20 mouse cellular contexts compared by ENCODE assay signal in genomic region chr8:105617451-105618278, GRCm38 (mm10). TPM values are rescaled to one million over a fixed set of nuclear protein-coding genes. Genes with fewer than 3 reads are reported as not detected.
DNase-seq lines count a peak whose midpoint lies in the region; ATAC-seq and TF ChIP-seq lines count a peak whose summit lies in the region.
"Had no signal": no experiment of that assay in that cellular context is flagged by ENCODE, and none has a peak within 500 bp of the region (broad histone marks: within the 10 kb centered on the region; RNA-seq: fewer than 3 reads in every experiment).

No protein-coding gene starts in this region.

- ATAC-seq in monocyte, adult 5-6 weeks (replicated peaks; ENCODE audit: insufficient number of reproducible peaks, low FRiP score, low TSS enrichment, poor library complexity, severe bottlenecking): no peak
- ATAC-seq: midbrain, embryonic 15.5 days had no signal

- H3K4me1 ChIP-seq in MEL (ENCODE audit: control insufficient read depth in 1 of 2, insufficient read depth in 2 of 2, low read length in 2 of 2): no peaks in the 10 kb centered on the region
- peaks cover 27% of the 10 kb centered on the region for H3K4me1 ChIP-seq in hindbrain, embryonic 10.5 days (replicated peaks)

- no peak for TF ChIP-seq POLR2A in MEL (IDR thresholded peaks at IDR 0.05; ENCODE audit: control insufficient read depth in 1 of 2, insufficient read depth in 1 of 2, low read depth in 1 of 2, low read length in 2 of 2, poor library complexity in 1 of 2)

- H3K9me3 ChIP-seq in MEL (replicated peaks; ENCODE audit: insufficient read depth, low read length): no peaks in the 10 kb centered on the region
- no peaks in the 10 kb centered on the region for H3K9me3 ChIP-seq in hindbrain, embryonic 10.5 days
- H3K9me3 ChIP-seq: midbrain, embryonic 15.5 days had no signal

- no peak overlapping the region for H3K4me3 ChIP-seq in MEL (ENCODE audit: control insufficient read depth in 1 of 2, insufficient read depth in 1 of 2, low read depth in 2 of 2, low read length in 2 of 2)
- no peak overlapping the region for H3K4me3 ChIP-seq in hindbrain, embryonic 10.5 days
- H3K4me3 ChIP-seq: midbrain, embryonic 15.5 days had no signal

- DNase-seq in kidney, postnatal 10 days: peak; percentile 39
- no peak for DNase-seq in kidney, adult 11 months
- DNase-seq in 416B (ENCODE audit: low read depth): peak; percentile 65
- DNase-seq in MEL (ENCODE audit: low read depth, low spot score): peak; percentile 52
- DNase-seq in thymus, adult 18-20 months: peak; percentile 14 to 46
- no peak for DNase-seq in heart, adult 9 months (ENCODE audit: low spot score in 2 of 2)
- DNase-seq in hindbrain, embryonic 10.5 days (ENCODE audit: low spot score): no peak
- DNase-seq: cerebellum, postnatal 14 days; gastrocnemius, postnatal 10 days; heart, postnatal 10 days; kidney, adult 9 months; lung, adult 2 months; right cerebral cortex, postnatal 25 days had no signal

- no peak for TF ChIP-seq RAD21 in MEL (IDR thresholded peaks at IDR 0.05; ENCODE audit: low read depth, low read length)

- no peak overlapping the region for H3K27ac ChIP-seq in MEL (ENCODE audit: control insufficient read depth, low read depth, low read length)
- H3K27ac ChIP-seq in hindbrain, embryonic 10.5 days: no peak overlapping the region
- H3K27ac ChIP-seq: macrophage; midbrain, embryonic 15.5 days had no signal

- 89% methylated on average over 21 of the region's 21 CpGs for WGBS in hindbrain, embryonic 10.5 days

- no peak overlapping the region for H3K9ac ChIP-seq in MEL (ENCODE audit: control insufficient read depth, low read depth, low read length, poor library complexity, severe bottlenecking)
- H3K9ac ChIP-seq: midbrain, embryonic 15.5 days had no signal

- TF ChIP-seq EP300 in MEL (IDR thresholded peaks at IDR 0.05; ENCODE audit: low read depth in 1 of 2, low read length in 2 of 2): no peak

- H3K36me3 ChIP-seq in MEL (ENCODE audit: control insufficient read depth in 1 of 2, insufficient read depth in 2 of 2, low read length in 2 of 2): peaks cover 0 to 21% of the 10 kb centered on the region in 2 experiments; a peak in 2 of 4 replicates
- H3K36me3 ChIP-seq in hindbrain, embryonic 10.5 days: peaks cover 75% of the 10 kb centered on the region

- H3K27me3 ChIP-seq in MEL (ENCODE audit: control insufficient read depth in 1 of 2, insufficient read depth in 2 of 2, low read length in 2 of 2): no peaks in the 10 kb centered on the region
- H3K27me3 ChIP-seq in hindbrain, embryonic 10.5 days (ENCODE audit: insufficient read depth, poor library complexity, severe bottlenecking): peaks cover 33% of the 10 kb centered on the region

- peaks cover 7% of the 10 kb centered on the region for H3K79me2 ChIP-seq in MEL (ENCODE audit: control insufficient read depth, insufficient read depth, low read length, poor library complexity)

- TF ChIP-seq CTCF in MEL (IDR thresholded peaks at IDR 0.05 in 2 of 3, conservative IDR thresholded peaks at IDR 0.05 in 1 of 3; ENCODE audit: control insufficient read depth in 1 of 3, insufficient read depth in 1 of 3, low read depth in 2 of 3, low read length in 3 of 3, poor library complexity in 1 of 3, severe bottlenecking in 1 of 3): no peak

TF ChIP-seq in MEL, 35 proteins besides CTCF, POLR2A, EP300 and RAD21:
- peak; percentile 26; the same call in 1 of the 2 replicates for TF ChIP-seq ZMIZ1 (IDR thresholded peaks at IDR 0.05; ENCODE audit: low read depth, low read length)
- no peak for TF ChIP-seq JUND (IDR thresholded peaks at IDR 0.05; ENCODE audit: low read depth, low read length)

RNA-seq across cellular contexts. Expression of gene Ripor1, which starts 12.6 kb away (rescaled TPM):
- 15.7 and 16.6 TPM in 2 replicates for total RNA-seq in MEL (2012; rRNA removed)
- 100 to 1,000 TPM in 1 of 2 experiments, not detected in 1; 120 TPM for polyA plus RNA-seq in MEL (2012; ENCODE audit: insufficient read depth in 1 of 2, insufficient read length in 2 of 2, low read depth in 1 of 2, low replicate concordance in 2 of 2, missing spikeins in 1 of 2)
- total RNA-seq in monocyte, adult 5-6 weeks (2017): 0.64 to 6.4 TPM (median 1.2 TPM) in 3 replicates
- 17.7 and 23.7 TPM in 2 replicates for polyA plus RNA-seq in hindbrain, embryonic 10.5 days (2016; fragmentation: Nextera tagmentation; extraction: Ambion mirVana)

RNA-seq across cellular contexts. Expression of gene Ctcf, which starts 18.7 kb away (rescaled TPM):
- 36.4 and 40.7 TPM in 2 replicates for total RNA-seq in MEL (2012; rRNA removed)
- 100 to 1,000 TPM in 1 of 2 experiments, 10 to 100 TPM in 1; 87.1 to 670 TPM for polyA plus RNA-seq in MEL (2012; ENCODE audit: insufficient read depth in 1 of 2, insufficient read length in 2 of 2, low read depth in 1 of 2, low replicate concordance in 2 of 2, missing spikeins in 1 of 2)
- total RNA-seq in monocyte, adult 5-6 weeks (2017): 75.1 to 125 TPM (median 91.9 TPM) in 3 replicates
- 102 and 138 TPM in 2 replicates for polyA plus RNA-seq in hindbrain, embryonic 10.5 days (2016; fragmentation: Nextera tagmentation; extraction: Ambion mirVana)

RNA-seq across cellular contexts. Expression of gene Agrp, which starts 19.5 kb away (rescaled TPM):
- not detected in 2 replicates for total RNA-seq in MEL (2012; rRNA removed)
- under 1 TPM in 1 of 2 experiments, not detected in 1; 0.63 TPM for polyA plus RNA-seq in MEL (2012; ENCODE audit: insufficient read depth in 1 of 2, insufficient read length in 2 of 2, low read depth in 1 of 2, low replicate concordance in 2 of 2, missing spikeins in 1 of 2)
- 3.6 to 4.9 TPM in 2 of 3 replicates, not detected in the other for total RNA-seq in monocyte, adult 5-6 weeks (2017)
- 0.61 and 0.73 TPM in 2 replicates for polyA plus RNA-seq in hindbrain, embryonic 10.5 days (2016; fragmentation: Nextera tagmentation; extraction: Ambion mirVana)
- total RNA-seq: heart, adult 8-10 months; heart, postnatal 10 days; layer of hippocampus, postnatal 25 days; left cerebral cortex, postnatal 36 days; liver, adult 2 months had no signal
- polyA plus RNA-seq: liver, adult 2 months; macrophage had no signal

RNA-seq across cellular contexts. Expression of gene Atp6v0d1, which starts 51.8 kb away (rescaled TPM):
- total RNA-seq in MEL (2012; rRNA removed): 43.0 and 51.1 TPM in 2 replicates
- 10 to 100 TPM in 1 of 2 experiments, not detected in 1; 83.8 TPM for polyA plus RNA-seq in MEL (2012; ENCODE audit: insufficient read depth in 1 of 2, insufficient read length in 2 of 2, low read depth in 1 of 2, low replicate concordance in 2 of 2, missing spikeins in 1 of 2)
- 62.8 to 77.2 TPM (median 68.8 TPM) in 3 replicates for total RNA-seq in monocyte, adult 5-6 weeks (2017)
- 90.8 and 119 TPM in 2 replicates for polyA plus RNA-seq in hindbrain, embryonic 10.5 days (2016; fragmentation: Nextera tagmentation; extraction: Ambion mirVana)

Comparison
In these comparisons a context has a peak if more than half of its experiments do, and no peak if none do; other contexts are left out.
1. DNase-seq: peak in kidney, postnatal 10 days (single experiment), 416B (single experiment), MEL (single experiment) and thymus, adult 18-20 months (2 of 2); none in kidney, adult 11 months (single experiment), heart, adult 9 months (0 of 2) and hindbrain, embryonic 10.5 days (single experiment).